ENCODE assay signal across 10 mouse cellular contexts in genomic region chr19:5572331-5573125, GRCm38 (mm10). TPM values are rescaled to one million over a fixed set of nuclear protein-coding genes. Genes with fewer than 3 reads are reported as not detected.
DNase-seq lines count a peak whose midpoint lies in the region; ATAC-seq and TF ChIP-seq lines count a peak whose summit lies in the region.
"Had no signal": no experiment of that assay in that cellular context is flagged by ENCODE, and none has a peak within 500 bp of the region (broad histone marks: within the 10 kb centered on the region; RNA-seq: fewer than 3 reads in every experiment).

No protein-coding gene starts in this region.

- H3K9me3 ChIP-seq in kidney, postnatal 0 days (replicated peaks; ENCODE audit: low read length) = no peaks in the 10 kb centered on the region
- no peaks in the 10 kb centered on the region for H3K9me3 ChIP-seq in lung, postnatal 0 days (ENCODE audit: low read length)
- H3K9me3 ChIP-seq: neural tube, embryonic 12.5 days had no signal

- intact Hi-C loops in heart, postnatal 25 days (cut with DNase I) = no loop called here

- peak overlapping the region; percentile 36; the same call in 1 of the 2 replicates for H3K27ac ChIP-seq in kidney, postnatal 0 days
- H3K27ac ChIP-seq in lung, postnatal 0 days (ENCODE audit: low read length) = peak overlapping the region; percentile 32
- H3K27ac ChIP-seq: neural tube, embryonic 12.5 days had no signal

- no peak overlapping the region for H3K4me3 ChIP-seq in kidney, postnatal 0 days (replicated peaks; ENCODE audit: low read depth, low read length)
- H3K4me3 ChIP-seq in lung, postnatal 0 days (ENCODE audit: low read depth, low read length) = no peak overlapping the region
- H3K4me3 ChIP-seq: neural tube, embryonic 12.5 days had no signal

- H3K27me3 ChIP-seq in kidney, postnatal 0 days (ENCODE audit: insufficient read depth, low read length) = no peaks in the 10 kb centered on the region
- no peaks in the 10 kb centered on the region for H3K27me3 ChIP-seq in lung, postnatal 0 days (replicated peaks; ENCODE audit: insufficient read depth, low read length)

- 75% methylated on average over 19 of the region's 19 CpGs for WGBS in kidney, postnatal 0 days
- WGBS in lung, postnatal 0 days = 71% methylated on average over 19 of the region's 19 CpGs

- no peak overlapping the region for H3K9ac ChIP-seq in kidney, postnatal 0 days (ENCODE audit: low read depth, low read length)
- no peak overlapping the region for H3K9ac ChIP-seq in lung, postnatal 0 days (replicated peaks; ENCODE audit: low read depth)
- H3K9ac ChIP-seq: neural tube, embryonic 12.5 days had no signal

- no peak for TF ChIP-seq CTCF in kidney, postnatal 0 days (IDR thresholded peaks at IDR 0.05; ENCODE audit: low read depth)
- TF ChIP-seq CTCF in lung, postnatal 0 days (IDR thresholded peaks at IDR 0.05) = no peak

- no peak for TF ChIP-seq EP300 in lung, postnatal 0 days (IDR thresholded peaks at IDR 0.05)

- DNase-seq in heart, adult 11 months = peak; percentile 95
- DNase-seq in heart, postnatal 25 days (ENCODE audit: low spot score) = no peak
- peak; percentile 85 for DNase-seq in adrenal gland, adult 2 months
- DNase-seq in kidney, postnatal 0 days (ENCODE audit: low spot score) = no peak
- peak; percentile 75 for DNase-seq in lung, postnatal 0 days (ENCODE audit: low spot score)
- no peak for DNase-seq in cerebellum, adult 18-20 months
- no peak for DNase-seq in embryo, embryonic 10.5 days (ENCODE audit: low spot score)

- peaks cover 5% of the 10 kb centered on the region; the same call in 1 of the 2 replicates for H3K4me1 ChIP-seq in kidney, postnatal 0 days (replicated peaks; ENCODE audit: insufficient read depth, low read length)
- peaks cover 4% of the 10 kb centered on the region for H3K4me1 ChIP-seq in lung, postnatal 0 days (ENCODE audit: insufficient read depth, low read depth, low read length)

- no peak overlapping the region for H3K4me2 ChIP-seq in kidney, postnatal 0 days (ENCODE audit: low read length)
- no peak overlapping the region for H3K4me2 ChIP-seq in lung, postnatal 0 days (replicated peaks; ENCODE audit: low read depth, low read length)
- H3K4me2 ChIP-seq: neural tube, embryonic 12.5 days had no signal

- H3K36me3 ChIP-seq in kidney, postnatal 0 days (ENCODE audit: insufficient read depth, low read length) = 0 out of 2 replicates have a peak, but pooled peaks cover 8% of the 10 kb centered on the region
- peaks cover 6% of the 10 kb centered on the region; the same call in 1 of the 2 replicates for H3K36me3 ChIP-seq in lung, postnatal 0 days (ENCODE audit: insufficient read depth, low read length)
- H3K36me3 ChIP-seq: neural tube, embryonic 12.5 days had no signal

- no peak for ATAC-seq in kidney, postnatal 0 days (replicated peaks; ENCODE audit: low FRiP score, low read depth)
- no peak for ATAC-seq in lung, postnatal 0 days
- ATAC-seq in activated CD4-positive, CD25-positive, alpha-beta regulatory T cell, adult 4 months = no peak

RNA-seq across cellular contexts. Expression of gene Ap5b1, which starts 4.7 kb away (rescaled TPM):
- 1 to 10 TPM; 3.0 to 3.2 TPM for total RNA-seq in heart, postnatal 25 days (2021)
- 1 to 10 TPM; 8.4 to 9.4 TPM for total RNA-seq in adrenal gland, adult 2 months (2021)
- 12.8 and 16.8 TPM in 2 replicates for polyA plus RNA-seq in adrenal gland, adult 2 months (2012; rRNA removed)
- polyA plus RNA-seq in kidney, postnatal 0 days (2015; fragmentation: Nextera tagmentation; extraction: Ambion mirVana) = 7.1 and 7.2 TPM in 2 replicates
- 3.9 and 4.3 TPM in 2 replicates for polyA plus RNA-seq in lung, postnatal 0 days (2015; fragmentation: Nextera tagmentation; extraction: Ambion mirVana)
- polyA plus RNA-seq in activated CD4-positive, CD25-positive, alpha-beta regulatory T cell, adult 4 months (2017; shearing (Covaris generic)) = 1 to 10 TPM; 5.1 to 8.6 TPM

RNA-seq across cellular contexts. Expression of gene Ovol1, which starts 12.1 kb away (rescaled TPM):
- total RNA-seq in heart, postnatal 25 days (2021) = not detected
- total RNA-seq in adrenal gland, adult 2 months (2021) = not detected
- polyA plus RNA-seq in adrenal gland, adult 2 months (2012; rRNA removed) = not detected in 2 replicates
- 12.3 and 13.7 TPM in 2 replicates for polyA plus RNA-seq in kidney, postnatal 0 days (2015; fragmentation: Nextera tagmentation; extraction: Ambion mirVana)
- 2.1 and 2.2 TPM in 2 replicates for polyA plus RNA-seq in lung, postnatal 0 days (2015; fragmentation: Nextera tagmentation; extraction: Ambion mirVana)
- not detected for polyA plus RNA-seq in activated CD4-positive, CD25-positive, alpha-beta regulatory T cell, adult 4 months (2017; shearing (Covaris generic))
- polyA plus RNA-seq: heart, embryonic 14.5 days had no signal

RNA-seq across cellular contexts. Expression of gene Rnaseh2c, which starts 29.1 kb away (rescaled TPM):
- 10 to 100 TPM; 43.7 to 49.7 TPM for total RNA-seq in heart, postnatal 25 days (2021)
- total RNA-seq in adrenal gland, adult 2 months (2021) = 100 to 1,000 TPM; 109 to 147 TPM
- 97.9 and 99.7 TPM in 2 replicates for polyA plus RNA-seq in adrenal gland, adult 2 months (2012; rRNA removed)
- polyA plus RNA-seq in kidney, postnatal 0 days (2015; fragmentation: Nextera tagmentation; extraction: Ambion mirVana) = 107 and 128 TPM in 2 replicates
- polyA plus RNA-seq in lung, postnatal 0 days (2015; fragmentation: Nextera tagmentation; extraction: Ambion mirVana) = 59.6 and 68.5 TPM in 2 replicates
- 10 to 100 TPM; 65.1 to 70.2 TPM for polyA plus RNA-seq in activated CD4-positive, CD25-positive, alpha-beta regulatory T cell, adult 4 months (2017; shearing (Covaris generic))

RNA-seq across cellular contexts. Expression of gene Kat5, which starts 37.5 kb away (rescaled TPM):
- 10 to 100 TPM; 24.8 to 26.5 TPM for total RNA-seq in heart, postnatal 25 days (2021)
- total RNA-seq in adrenal gland, adult 2 months (2021) = 10 to 100 TPM; 75.5 to 76.9 TPM
- 43.8 and 54.1 TPM in 2 replicates for polyA plus RNA-seq in adrenal gland, adult 2 months (2012; rRNA removed)
- 54.0 and 56.5 TPM in 2 replicates for polyA plus RNA-seq in kidney, postnatal 0 days (2015; fragmentation: Nextera tagmentation; extraction: Ambion mirVana)
- 51.1 and 51.9 TPM in 2 replicates for polyA plus RNA-seq in lung, postnatal 0 days (2015; fragmentation: Nextera tagmentation; extraction: Ambion mirVana)
- polyA plus RNA-seq in activated CD4-positive, CD25-positive, alpha-beta regulatory T cell, adult 4 months (2017; shearing (Covaris generic)) = 10 to 100 TPM; 21.9 to 37.3 TPM

Comparison
In these comparisons a context has a peak if more than half of its experiments do, and no peak if none do; other contexts are left out.
1. DNase-seq: peak in heart, adult 11 months (single experiment), adrenal gland, adult 2 months (single experiment) and lung, postnatal 0 days (single experiment); none in heart, postnatal 25 days (single experiment), kidney, postnatal 0 days (single experiment), cerebellum, adult 18-20 months (0 of 2) and embryo, embryonic 10.5 days (single experiment).